ENCODE assay signal across 29 mouse cellular contexts in genomic region chr2:33143292-33143691, GRCm38 (mm10). TPM values are rescaled to one million over a fixed set of nuclear protein-coding genes. Genes with fewer than 3 reads are reported as not detected.
DNase-seq lines count a peak whose midpoint lies in the region; ATAC-seq and TF ChIP-seq lines count a peak whose summit lies in the region.
"Had no signal": no experiment of that assay in that cellular context is flagged by ENCODE, and none has a peak within 500 bp of the region (broad histone marks: within the 10 kb centered on the region; RNA-seq: fewer than 3 reads in every experiment).

No protein-coding gene starts in this region.

- 38% methylated on average over 2 of the region's 2 CpGs for WGBS in cerebellum, adult 2 months
- 77% methylated on average over 2 of the region's 2 CpGs for WGBS in hindbrain, embryonic 16.5 days
- WGBS in hindbrain, embryonic 11.5 days, result 90% methylated on average over 2 of the region's 2 CpGs

- no peak for TF ChIP-seq CTCF in cerebellum, adult 2 months (IDR thresholded peaks at IDR 0.05; ENCODE audit: borderline replicate concordance, insufficient read depth, low read depth, low read length)

- H3K4me1 ChIP-seq in cerebellum, adult 2 months (ENCODE audit: control insufficient read depth, insufficient read depth, low read length), result peaks cover 2% of the 10 kb centered on the region
- H3K4me1 ChIP-seq in hindbrain, embryonic 16.5 days (ENCODE audit: control insufficient read depth, insufficient read depth, low read depth, low read length), result no peaks in the 10 kb centered on the region
- H3K4me1 ChIP-seq in hindbrain, embryonic 11.5 days (replicated peaks; ENCODE audit: control insufficient read depth, insufficient read depth, low read length), result no peaks in the 10 kb centered on the region
- H3K4me1 ChIP-seq: embryonic facial prominence, embryonic 10.5 days; embryonic facial prominence, embryonic 13.5 days; forebrain, embryonic 12.5 days; forebrain, embryonic 15.5 days; intestine, embryonic 15.5 days had no signal

- no peak overlapping the region for H3K4me2 ChIP-seq in hindbrain, embryonic 16.5 days (ENCODE audit: low read length)
- H3K4me2 ChIP-seq in hindbrain, embryonic 11.5 days (replicated peaks; ENCODE audit: low read depth, low read length), result no peak overlapping the region
- H3K4me2 ChIP-seq: embryonic facial prominence, embryonic 13.5 days; forebrain, embryonic 12.5 days; forebrain, embryonic 15.5 days; heart, embryonic 11.5 days; hindbrain, embryonic 14.5 days; intestine, embryonic 15.5 days had no signal

- ATAC-seq in hindbrain, embryonic 16.5 days, result peak; percentile 31; the same call in 1 of the 2 replicates
- no peak for ATAC-seq in hindbrain, embryonic 11.5 days (ENCODE audit: low FRiP score)
- ATAC-seq: forebrain, embryonic 15.5 days; intestine, embryonic 15.5 days; Patski had no signal

- H3K27me3 ChIP-seq in cerebellum, adult 2 months (ENCODE audit: control insufficient read depth, insufficient read depth, low read length), result no peaks in the 10 kb centered on the region
- no peaks in the 10 kb centered on the region for H3K27me3 ChIP-seq in hindbrain, embryonic 16.5 days (replicated peaks; ENCODE audit: control insufficient read depth, insufficient read depth, low read length)
- no peaks in the 10 kb centered on the region for H3K27me3 ChIP-seq in hindbrain, embryonic 11.5 days (ENCODE audit: control insufficient read depth, insufficient read depth, low read length)
- H3K27me3 ChIP-seq: CH12.LX; embryonic facial prominence, embryonic 13.5 days; forebrain, embryonic 12.5 days; forebrain, embryonic 15.5 days; intestine, embryonic 15.5 days; Patski had no signal

- peaks cover 15% of the 10 kb centered on the region for H3K36me3 ChIP-seq in hindbrain, embryonic 16.5 days (ENCODE audit: control insufficient read depth, insufficient read depth, low read length)
- no peaks in the 10 kb centered on the region for H3K36me3 ChIP-seq in hindbrain, embryonic 11.5 days (ENCODE audit: control insufficient read depth, insufficient read depth, low read length)
- H3K36me3 ChIP-seq: embryonic facial prominence, embryonic 10.5 days; embryonic facial prominence, embryonic 13.5 days; forebrain, embryonic 12.5 days; G1E; intestine, embryonic 15.5 days had no signal

- H3K9ac ChIP-seq in hindbrain, embryonic 16.5 days (ENCODE audit: low read depth, low read length), result no peak overlapping the region
- no peak overlapping the region for H3K9ac ChIP-seq in hindbrain, embryonic 11.5 days (ENCODE audit: low read depth, low read length)
- H3K9ac ChIP-seq: embryonic facial prominence, embryonic 13.5 days; forebrain, embryonic 12.5 days; forebrain, embryonic 15.5 days; hindbrain, embryonic 14.5 days; intestine, embryonic 15.5 days had no signal

- no peak overlapping the region for H3K4me3 ChIP-seq in cerebellum, adult 2 months (replicated peaks; ENCODE audit: insufficient read depth, low read depth, low read length)
- H3K4me3 ChIP-seq in hindbrain, embryonic 16.5 days (ENCODE audit: low read length), result no peak overlapping the region
- H3K4me3 ChIP-seq in hindbrain, embryonic 11.5 days (ENCODE audit: low read depth, low read length), result no peak overlapping the region
- H3K4me3 ChIP-seq: embryonic facial prominence, embryonic 10.5 days; embryonic facial prominence, embryonic 13.5 days; erythroblast, embryonic 14.5 days; forebrain, embryonic 12.5 days; forebrain, embryonic 15.5 days; gastrocnemius, adult 2 months; intestine, embryonic 15.5 days had no signal

- H3K27ac ChIP-seq in cerebellum, adult 2 months (ENCODE audit: insufficient read depth, low read length), result no peak overlapping the region
- no peak overlapping the region for H3K27ac ChIP-seq in hindbrain, embryonic 16.5 days (ENCODE audit: low read depth, low read length)
- H3K27ac ChIP-seq in hindbrain, embryonic 11.5 days (ENCODE audit: low read depth, low read length), result no peak overlapping the region
- H3K27ac ChIP-seq: embryonic facial prominence, embryonic 10.5 days; embryonic facial prominence, embryonic 13.5 days; forebrain, embryonic 12.5 days; forebrain, embryonic 15.5 days; gastrocnemius, adult 2 months; hindbrain, embryonic 14.5 days; intestine, embryonic 15.5 days had no signal

- H3K9me3 ChIP-seq in hindbrain, embryonic 16.5 days (ENCODE audit: control insufficient read depth, low read length), result no peaks in the 10 kb centered on the region
- no peaks in the 10 kb centered on the region for H3K9me3 ChIP-seq in hindbrain, embryonic 11.5 days (ENCODE audit: control insufficient read depth, low read length)
- H3K9me3 ChIP-seq: embryonic facial prominence, embryonic 10.5 days; embryonic facial prominence, embryonic 13.5 days; forebrain, embryonic 12.5 days; forebrain, embryonic 15.5 days; G1E; intestine, embryonic 15.5 days had no signal

- TF ChIP-seq POLR2A in cerebellum, adult 2 months (IDR thresholded peaks at IDR 0.05; ENCODE audit: borderline replicate concordance, insufficient read depth, low read length), result no peak

- intact Hi-C loops in left cerebral cortex, postnatal 4 days (cut with DNase I), result no loop called here
- intact Hi-C loops in left cerebral cortex, postnatal 14 days (cut with DNase I), result no loop called here

- peak; percentile 80 to 85 for DNase-seq in cerebellum, postnatal 14 days
- no peak for DNase-seq in cerebellum, adult 2 months
- no peak for DNase-seq in hindbrain, embryonic 11.5 days (ENCODE audit: low spot score)
- DNase-seq in left cerebral cortex, postnatal 4 days, result peak; percentile 87
- DNase-seq in left cerebral cortex, postnatal 14 days (ENCODE audit: low spot score in 2 of 2), result no peak
- DNase-seq in testis, postnatal 10 days (ENCODE audit: low spot score), result peak; percentile 39
- DNase-seq in testis, postnatal 14 days (ENCODE audit: low spot score), result no peak
- DNase-seq: adrenal gland, adult 2 months; adrenal gland, postnatal 14 days; B cell, adult 2 months; cerebellum, adult 8-10 months; cerebellum, postnatal 36 days; embryo, embryonic 11 days; gastrocnemius, adult 2 months; gastrocnemius, postnatal 14 days; heart, adult 11 months; kidney, adult 11 months had no signal

RNA-seq across cellular contexts. Expression of gene Garnl3, which starts 11.8 kb away (rescaled TPM):
- 120 and 133 TPM in 2 replicates for polyA plus RNA-seq in cerebellum, adult 2 months (2012; rRNA removed)
- 65.9 and 68.7 TPM in 2 replicates for polyA plus RNA-seq in hindbrain, embryonic 16.5 days (2015; fragmentation: Nextera tagmentation; extraction: Ambion mirVana)
- 14.3 and 18.5 TPM in 2 replicates for polyA plus RNA-seq in hindbrain, embryonic 11.5 days (2014; fragmentation: Nextera tagmentation; extraction: Ambion mirVana)
- total RNA-seq in left cerebral cortex, postnatal 4 days (2021), result 100 to 1,000 TPM; 158 to 162 TPM
- total RNA-seq in left cerebral cortex, postnatal 14 days (2021), result 100 to 1,000 TPM; 156 to 159 TPM
- polyA plus RNA-seq: erythroblast, embryonic 14.5 days; G1E had no signal

Comparison
In these comparisons a context has a peak if more than half of its experiments do, and no peak if none do; other contexts are left out.
1. DNase-seq: peak in cerebellum, postnatal 14 days (2 of 2), left cerebral cortex, postnatal 4 days (single experiment) and testis, postnatal 10 days (single experiment); none in cerebellum, adult 2 months (0 of 2), hindbrain, embryonic 11.5 days (single experiment), left cerebral cortex, postnatal 14 days (0 of 2) and testis, postnatal 14 days (single experiment).